Mouse (Mus musculus) neural tube, embryonic 15.5 days (tissue): ENCODE results near the gene Plxnb2. TPM values are rescaled to one million over a fixed set of nuclear protein-coding genes. Genes with fewer than 3 reads are reported as not detected.

ENCODE experiments used
- ATAC-seq: fragments of 200-750 bp; cut with Nextera tagmentation; 2 replicates; pipeline ENCODE4 v1.8.0; 2017; ENCODE audit warnings: mild to moderate bottlenecking, moderate TSS enrichment, moderate library complexity; ENCODE audit not compliant: low FRiP score
- H3K27ac ChIP-seq: fragments of 300-500 bp; sonication (generic); replicated peaks from 2 replicates; pipeline ENCODE4 v1.5.1; 2015; ENCODE audit warnings: mild to moderate bottlenecking, inconsistent platforms
- H3K27me3 ChIP-seq: fragments of 300-500 bp; sonication (generic); replicated peaks from 2 replicates; pipeline ENCODE4 v1.6.1; 2015; ENCODE audit warnings: inconsistent platforms
- H3K36me3 ChIP-seq: fragments of 300-500 bp; sonication (generic); 2 replicates; pipeline ENCODE4 v1.6.1; 2015; ENCODE audit warnings: inconsistent platforms
- H3K4me1 ChIP-seq: fragments of 300-500 bp; sonication (generic); 2 replicates; pipeline ENCODE4 v1.6.1; 2015; ENCODE audit warnings: inconsistent platforms
- H3K4me2 ChIP-seq: fragments of 300-500 bp; sonication (generic); 2 replicates; pipeline ENCODE4 v1.6.1; 2015; ENCODE audit warnings: inconsistent platforms, mild to moderate bottlenecking, moderate library complexity
- H3K4me3 ChIP-seq: fragments of 300-500 bp; sonication (generic); replicated peaks from 2 replicates; pipeline ENCODE4 v1.5.1; 2015; ENCODE audit warnings: mild to moderate bottlenecking, inconsistent platforms
- H3K9ac ChIP-seq: fragments of 300-500 bp; sonication (generic); replicated peaks from 2 replicates; pipeline ENCODE4 v1.6.1; 2015; ENCODE audit warnings: mild to moderate bottlenecking, inconsistent platforms
- H3K9me3 ChIP-seq: fragments of 300-500 bp; sonication (generic); replicated peaks from 2 replicates; pipeline ENCODE4 v1.6.1; 2016; ENCODE audit warnings: inconsistent platforms
- WGBS: fragments of 180-500 bp; shearing (Covaris S2); methylation state at CpG from one replicate; pipeline ENCODE4 v1.1.7; 2015; ENCODE audit warnings: mixed read lengths; 5-methylcytosine and 5-hydroxymethylcytosine counted together
- polyA plus RNA-seq: library from polyadenylated mRNA; unstranded; fragments of >200 nt; fragmentation: Nextera tagmentation; extraction: Ambion mirVana; gene quantifications from 2 replicates; pipeline ENCODE4 v1.2.1, GENCODE M21; 2015

The Plxnb2 gene
- polyA plus RNA-seq, 1 experiment from 2014 or later, result 69.4 TPM

DNA sequence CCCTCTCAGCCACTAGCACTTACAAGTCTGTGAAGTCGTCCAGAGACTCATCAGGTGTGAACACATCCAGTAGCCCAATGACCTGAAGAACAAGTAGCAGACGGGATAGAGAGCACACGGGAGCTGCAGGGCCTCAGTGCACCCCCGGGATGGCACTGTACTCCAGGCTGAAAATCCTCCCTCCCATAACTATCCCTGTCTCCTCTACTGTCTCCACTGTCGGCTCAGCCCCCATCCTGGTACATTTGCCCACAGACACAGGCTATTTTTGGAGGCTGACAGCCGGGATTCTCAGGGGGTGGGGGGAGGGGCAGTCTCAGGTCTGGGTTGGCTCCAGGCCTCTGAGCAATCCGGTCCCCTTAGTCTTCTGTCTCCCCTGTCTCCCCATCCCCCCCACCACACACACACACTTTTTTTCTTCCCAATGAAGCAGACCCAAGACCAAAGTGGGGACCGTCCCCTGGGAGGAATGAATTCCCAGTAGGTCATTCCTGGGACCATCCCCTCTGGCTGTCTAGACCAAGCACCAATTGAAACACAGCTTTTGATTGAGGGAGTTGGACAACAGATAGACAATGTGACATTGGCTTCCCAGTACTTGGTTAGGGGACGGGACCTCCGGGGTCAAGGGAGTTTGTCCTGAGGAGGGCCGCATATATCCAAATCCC lies 43.1 kb downstream of the Plxnb2 start:
- ATAC-seq, result no peak
- WGBS, result 75% methylated on average over 11 of the region's 11 CpGs

DNA sequence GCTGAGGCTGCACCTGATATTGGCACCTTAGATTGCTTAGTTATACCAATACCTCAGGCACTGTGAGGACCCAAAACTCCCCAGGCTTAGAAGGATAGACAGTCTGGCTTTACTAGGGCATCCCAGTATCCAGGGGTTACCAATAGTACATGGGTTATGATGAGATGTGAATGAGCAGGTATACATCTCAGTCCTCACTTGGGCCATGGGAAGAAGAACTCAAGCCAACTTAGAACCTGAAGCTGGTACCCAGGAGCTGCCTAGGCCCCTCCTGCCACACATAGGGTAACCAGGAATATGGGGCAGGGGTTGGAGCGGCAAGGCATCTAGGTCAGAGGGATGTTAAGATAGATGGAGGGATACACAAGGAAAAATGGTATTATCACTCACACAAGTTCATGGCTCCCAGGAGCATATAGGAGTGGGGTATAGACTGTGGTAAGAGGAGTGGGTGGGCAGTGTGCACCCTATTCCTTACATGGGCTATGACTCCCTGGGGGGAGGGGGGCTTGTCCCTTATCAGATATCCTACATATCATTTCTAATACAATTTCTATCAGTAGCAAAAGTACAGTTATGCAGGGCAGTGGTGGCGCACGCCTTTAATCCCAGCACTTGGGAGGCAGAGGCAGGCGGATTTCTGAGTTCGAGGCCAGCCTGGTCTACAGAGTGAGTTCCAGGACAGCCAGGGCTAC lies 44.0 kb downstream of the Plxnb2 start:
- H3K4me2 ChIP-seq, result no peak overlapping the region
- no peak overlapping the region for H3K9ac ChIP-seq
- no peak for ATAC-seq
- peaks cover 21% of the 10 kb centered on the region for H3K4me1 ChIP-seq
- H3K9me3 ChIP-seq, result no peaks in the 10 kb centered on the region
- no peak overlapping the region for H3K27ac ChIP-seq
- no peak overlapping the region for H3K4me3 ChIP-seq
- no peaks in the 10 kb centered on the region for H3K36me3 ChIP-seq
- WGBS, result 97% methylated on average over 5 of the region's 5 CpGs
- peaks cover 30% of the 10 kb centered on the region for H3K27me3 ChIP-seq

More for the DNA sequence above, 43.1 kb downstream of the Plxnb2 start:
- Histone ChIP-seq H3K27me3 (peaks cover 30% of the 10 kb centered on the region), H3K4me2 (no peak overlapping the region), H3K27ac (no peak overlapping the region), H3K4me1 (peaks cover 21% of the 10 kb centered on the region), H3K9me3 (no peaks in the 10 kb centered on the region), H3K9ac (no peak overlapping the region), H3K4me3 (no peak overlapping the region), H3K36me3 (no peaks in the 10 kb centered on the region)

DNA sequence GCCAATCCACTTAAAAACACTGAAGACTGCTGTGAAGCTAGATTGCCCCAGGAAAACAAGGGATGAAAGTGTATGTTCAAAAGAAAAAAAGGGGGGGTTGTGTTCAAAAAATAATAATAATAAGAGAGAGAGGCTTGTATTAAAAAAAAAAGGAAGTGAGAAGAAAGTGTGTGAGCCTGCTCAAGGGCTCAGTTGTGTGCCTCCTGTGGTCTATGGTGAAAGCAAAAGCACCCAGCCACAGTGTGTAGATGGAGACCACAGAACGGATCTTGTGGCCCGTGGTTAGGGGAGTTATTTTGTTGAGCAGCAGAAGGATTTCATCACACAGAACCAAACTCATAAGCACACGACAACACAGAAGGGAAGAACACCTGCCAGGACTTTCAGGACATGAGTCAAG lies 49.3 kb downstream of the Plxnb2 start:
- Histone ChIP-seq H3K4me2 (no peak overlapping the region), H3K9ac (no peak overlapping the region), H3K27ac (no peak overlapping the region), H3K9me3 (no peaks in the 10 kb centered on the region), H3K27me3 (no peaks in the 10 kb centered on the region), H3K36me3 (no peaks in the 10 kb centered on the region), H3K4me1 (peaks cover 18% of the 10 kb centered on the region), H3K4me3 (no peak overlapping the region)
- ATAC-seq, result no peak
- 91% methylated on average over 3 of the region's 3 CpGs for WGBS

DNA sequence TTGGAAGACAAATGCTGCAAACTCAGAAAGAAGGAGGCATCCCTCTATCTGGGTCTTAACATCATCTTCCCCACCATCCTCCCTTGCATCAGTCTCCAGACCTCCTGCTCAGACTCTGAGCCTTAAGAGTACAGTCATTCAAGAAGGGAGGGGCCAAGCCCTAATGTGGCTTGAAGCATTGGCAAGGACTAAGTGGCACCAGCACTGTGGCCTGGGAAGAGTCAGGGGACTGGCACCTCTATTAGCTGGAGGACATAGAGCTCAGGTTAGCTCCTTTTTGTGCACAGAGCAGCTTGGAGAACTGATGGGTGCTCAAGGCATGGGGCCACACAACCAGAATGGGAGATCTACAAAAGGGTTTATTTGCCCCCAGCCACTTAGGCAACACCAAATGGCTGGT lies 50.3 kb downstream of the Plxnb2 start:
- ATAC-seq, result no peak
- no peaks in the 10 kb centered on the region for H3K9me3 ChIP-seq
- H3K36me3 ChIP-seq, result no peaks in the 10 kb centered on the region

DNA sequence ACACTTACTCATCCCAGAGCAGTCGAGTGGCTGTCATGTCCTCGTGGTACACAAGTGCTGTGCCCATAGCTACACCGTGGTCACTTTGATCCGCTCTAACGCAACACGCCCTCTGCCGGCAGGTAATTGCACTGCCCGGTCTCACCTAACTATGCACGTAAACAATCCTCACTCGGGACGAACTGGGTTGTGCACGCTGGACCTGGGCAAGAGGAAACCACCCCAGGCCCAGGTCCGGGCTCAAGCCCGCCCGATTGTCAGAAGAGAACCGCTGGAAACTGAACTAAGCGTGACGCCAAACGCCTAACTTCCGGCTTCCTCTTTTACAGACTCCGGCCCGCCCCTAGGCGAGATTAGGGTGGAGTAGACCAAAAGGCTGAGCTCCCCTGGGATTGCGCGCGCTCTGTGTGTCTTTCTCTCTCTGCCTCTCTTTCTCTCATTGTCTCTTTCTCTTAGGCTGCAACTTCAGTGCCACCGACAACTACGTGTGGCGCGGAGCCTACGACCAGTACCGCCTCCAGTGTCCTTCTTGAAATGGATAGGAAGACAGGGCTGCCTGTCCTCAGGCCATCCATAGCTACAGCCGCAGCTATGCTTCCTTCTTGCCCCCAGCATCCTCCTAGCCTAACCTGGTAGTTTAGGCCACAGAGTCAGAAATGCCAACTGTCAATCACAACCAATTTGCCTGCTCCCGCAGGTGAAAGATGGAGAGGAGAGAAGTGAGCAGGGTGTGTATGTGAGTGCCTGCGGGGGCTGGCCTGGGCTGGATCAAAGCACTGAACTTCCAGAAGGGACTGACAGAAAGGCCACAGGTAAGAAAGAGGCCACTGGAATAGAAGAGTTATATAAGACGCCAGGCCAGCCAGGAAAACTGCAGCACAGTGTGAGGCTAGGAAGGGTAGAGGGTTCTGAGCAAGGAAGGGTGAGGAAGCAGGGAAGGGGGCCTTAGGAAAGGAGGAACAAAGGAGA lies 51.9 kb downstream of the Plxnb2 start, which contains the start of gene Hdac10:
Hdac10 (minus strand) TSS at position 319 of the 969 bp plus-strand sequence.
- WGBS, result 3% methylated on average over 36 of the region's 36 CpGs
- peak within 1 kb of the TSS; percentile 62 for H3K4me3 ChIP-seq
- H3K36me3 ChIP-seq, result peaks cover 3% of the 10 kb centered on the region; the same call in 1 of the 2 replicates
- peak within 1 kb of the TSS; percentile 86 for H3K4me2 ChIP-seq
- H3K27ac ChIP-seq, result peak within 1 kb of the TSS; percentile 82
- H3K9me3 ChIP-seq, result no peaks in the 10 kb centered on the region
- ATAC-seq, result peak; percentile 88
- no peaks in the 10 kb centered on the region for H3K27me3 ChIP-seq
- H3K9ac ChIP-seq, result peak within 1 kb of the TSS; percentile 68
- peaks cover 26% of the 10 kb centered on the region for H3K4me1 ChIP-seq

More for the DNA sequence above, 50.3 kb downstream of the Plxnb2 start:
- Histone ChIP-seq H3K4me1 (peaks cover 18% of the 10 kb centered on the region), H3K4me2 (no peak overlapping the region), H3K27me3 (no peaks in the 10 kb centered on the region), H3K27ac (no peak overlapping the region), H3K4me3 (no peak overlapping the region), H3K9ac (no peak overlapping the region)

DNA sequence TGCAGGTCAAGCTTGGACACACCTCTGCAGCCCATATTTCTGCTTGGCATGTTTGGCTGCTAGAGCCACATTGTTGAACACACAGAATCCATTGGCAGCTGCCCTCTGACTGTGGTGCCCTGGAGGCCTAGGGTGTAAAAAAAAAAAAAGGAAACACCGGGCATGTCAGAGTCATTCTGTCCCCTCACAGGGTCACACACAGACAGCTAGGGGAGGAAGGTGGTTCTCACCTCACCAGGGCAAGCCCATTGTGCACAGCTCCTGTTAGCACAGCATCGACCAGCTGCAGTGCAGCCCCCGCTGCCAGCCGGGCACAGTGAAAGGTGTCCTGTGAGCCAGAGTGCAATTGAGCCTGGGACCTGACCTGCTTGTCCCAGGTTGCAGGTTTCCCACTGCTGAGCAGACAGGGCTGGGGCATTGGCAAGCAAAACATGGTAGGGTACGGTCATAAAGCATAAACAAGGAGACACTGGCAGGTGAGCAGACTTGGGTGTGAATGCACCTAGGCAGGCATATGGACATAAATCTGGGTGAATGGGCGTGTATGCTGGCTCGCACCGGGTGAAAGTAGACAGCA lies 53.1 kb downstream of the Plxnb2 start:
- Histone ChIP-seq H3K27me3 (no peaks in the 10 kb centered on the region), H3K9me3 (no peaks in the 10 kb centered on the region), H3K27ac (peak overlapping the region; percentile 82; the same call in 1 of the 2 replicates), H3K4me2 (peak overlapping the region; percentile 86), H3K4me3 (peak overlapping the region; percentile 62), H3K36me3 (peaks cover 3% of the 10 kb centered on the region; the same call in 1 of the 2 replicates), H3K4me1 (peaks cover 33% of the 10 kb centered on the region), H3K9ac (peak overlapping the region; percentile 68)
- 71% methylated on average over 8 of the region's 8 CpGs for WGBS
- no peak for ATAC-seq

DNA sequence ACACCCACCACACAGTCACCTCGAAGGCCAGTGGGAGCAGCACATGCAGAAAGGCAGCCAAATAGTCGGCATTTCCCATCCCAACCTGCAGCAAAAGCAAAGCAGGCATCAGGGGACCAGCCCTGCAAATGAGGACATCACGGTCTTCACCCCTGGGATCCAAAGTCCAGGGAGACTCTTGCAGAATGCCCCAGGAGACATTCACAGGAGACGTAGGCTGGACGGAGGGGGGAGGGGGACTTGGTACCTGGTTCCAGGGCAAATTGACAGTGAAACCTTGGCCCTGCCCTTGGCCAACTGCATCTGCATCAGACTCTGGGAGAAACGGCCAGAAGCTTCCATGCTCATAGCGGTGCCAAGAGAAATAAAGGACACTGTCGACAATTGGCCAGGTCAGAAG lies 54.0 kb downstream of the Plxnb2 start:
- Histone ChIP-seq H3K27me3 (no peaks in the 10 kb centered on the region), H3K4me1 (peaks cover 42% of the 10 kb centered on the region), H3K9me3 (no peaks in the 10 kb centered on the region), H3K9ac (no peak overlapping the region), H3K27ac (no peak overlapping the region), H3K4me2 (no peak overlapping the region), H3K36me3 (peaks cover 3% of the 10 kb centered on the region; the same call in 1 of the 2 replicates), H3K4me3 (no peak overlapping the region)
- WGBS, result 87% methylated on average over 8 of the region's 8 CpGs
- no peak for ATAC-seq

DNA sequence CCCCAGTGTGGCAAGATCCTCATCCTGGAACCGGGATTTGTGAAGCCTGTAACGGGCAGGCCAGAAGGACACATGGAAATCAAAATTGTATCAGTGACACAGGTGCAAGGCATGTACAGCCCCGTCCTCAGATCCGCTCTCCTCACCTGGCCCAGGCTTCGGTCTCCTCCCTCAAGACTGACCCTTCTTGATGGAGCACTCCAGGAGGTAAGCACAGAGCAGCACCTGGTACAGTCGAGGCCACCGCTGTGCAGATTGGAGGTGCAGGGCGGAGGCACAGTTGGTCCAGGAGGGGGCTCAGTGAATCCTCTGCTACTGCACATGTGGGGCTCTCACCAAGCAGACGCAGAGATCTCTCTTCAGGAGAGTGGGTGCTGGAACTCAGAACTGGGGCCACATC lies 55.2 kb downstream of the Plxnb2 start:
- WGBS, result 97% methylated on average over 9 of the region's 9 CpGs
- Histone ChIP-seq H3K36me3 (peaks cover 3% of the 10 kb centered on the region; the same call in 1 of the 2 replicates), H3K4me3 (no peak overlapping the region), H3K4me1 (peaks cover 54% of the 10 kb centered on the region), H3K27me3 (no peaks in the 10 kb centered on the region), H3K9me3 (no peaks in the 10 kb centered on the region), H3K27ac (no peak overlapping the region), H3K4me2 (no peak overlapping the region), H3K9ac (no peak overlapping the region)
- no peak for ATAC-seq

DNA sequence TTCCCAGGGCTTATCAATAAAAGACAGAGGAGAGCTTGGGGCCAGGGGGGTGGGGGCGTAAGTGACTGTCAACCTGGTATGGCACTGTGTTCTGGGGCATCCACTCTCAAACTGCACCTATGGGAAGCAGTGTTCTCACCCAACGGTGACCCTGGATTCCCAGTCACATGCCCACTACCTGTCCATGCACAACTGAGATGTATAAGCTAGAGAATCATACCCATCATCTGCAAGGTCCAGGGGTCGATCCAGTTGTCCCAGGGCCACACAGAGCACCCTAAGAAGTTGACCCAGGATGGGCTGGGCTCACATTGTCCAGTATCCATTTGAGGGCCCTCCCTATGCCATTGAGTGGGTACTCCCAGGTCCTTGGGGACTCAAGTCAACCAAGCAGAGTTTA lies 56.3 kb downstream of the Plxnb2 start:
- WGBS, result 93% methylated on average over 3 of the region's 3 CpGs
- Histone ChIP-seq H3K9ac (peak overlapping the region; percentile 77; the same call in 1 of the 2 replicates), H3K4me3 (no peak overlapping the region), H3K27ac (0 out of 2 replicates have a peak overlapping the region, but pooled peaks have one; percentile 88), H3K27me3 (no peaks in the 10 kb centered on the region), H3K4me1 (peaks cover 65% of the 10 kb centered on the region), H3K9me3 (no peaks in the 10 kb centered on the region), H3K36me3 (peaks cover 5% of the 10 kb centered on the region), H3K4me2 (no peak overlapping the region)
- no peak for ATAC-seq

DNA sequence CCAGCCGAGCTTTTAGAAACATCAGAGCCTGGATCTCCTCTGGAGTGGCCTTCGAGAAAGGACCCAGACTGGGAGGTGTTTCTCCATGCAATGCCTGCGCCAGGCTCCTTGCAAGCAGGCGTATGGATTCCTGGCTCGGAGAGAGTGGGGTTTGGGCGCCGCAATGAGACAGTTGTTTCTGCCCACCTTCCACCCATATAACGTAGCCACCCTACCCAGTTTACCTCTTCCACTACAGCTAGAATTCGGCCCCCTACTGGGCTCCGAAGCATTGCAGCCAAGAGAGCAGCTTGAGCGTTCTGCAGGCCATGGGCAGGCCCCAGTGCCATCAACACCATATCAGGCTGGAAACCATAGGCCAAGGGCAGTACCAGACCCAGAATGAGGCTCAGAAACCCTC lies 57.0 kb downstream of the Plxnb2 start:
- peak overlapping the region; percentile 92 for H3K4me3 ChIP-seq
- 22% methylated on average over 11 of the region's 11 CpGs for WGBS

More for the DNA sequence above, 57.0 kb downstream of the Plxnb2 start:
- ATAC-seq, result peak; percentile 25; the same call in 1 of the 2 replicates
- Histone ChIP-seq H3K27ac (peak overlapping the region; percentile 88), H3K4me2 (peak overlapping the region; percentile 95), H3K27me3 (no peaks in the 10 kb centered on the region), H3K9me3 (no peaks in the 10 kb centered on the region), H3K4me1 (peaks cover 59% of the 10 kb centered on the region), H3K36me3 (peaks cover 9% of the 10 kb centered on the region), H3K9ac (peak overlapping the region; percentile 77)
